Mouse (Mus musculus) cerebellum, postnatal 36 days (tissue): ENCODE measurements at regions not wholly inside any gene's neighbourhood (a gene's known extent, or its start where the extent isn't known, plus 50 kb on each side); places are given as distances from the start of the nearest gene placed in this dataset.

Experiments
- DNase-seq, 2 experiments: peaks; one replicate each; pipeline ENCODE4 v3.0.0; 2021 to 2022; ENCODE audit warnings: mixed read lengths in 2 of 2

- DNase-seq = no peak
Observed at GRCm38 (mm10) chr9:118416475-118416874, 61.5 kb upstream of the Eomes start.

GRCm38 (mm10) chr9:118424344-118424743 lies 53.7 kb upstream of the Eomes start:
- DNase-seq = no peak
